8 mouse cellular contexts compared by ENCODE assay signal in the genomic region with DNA sequence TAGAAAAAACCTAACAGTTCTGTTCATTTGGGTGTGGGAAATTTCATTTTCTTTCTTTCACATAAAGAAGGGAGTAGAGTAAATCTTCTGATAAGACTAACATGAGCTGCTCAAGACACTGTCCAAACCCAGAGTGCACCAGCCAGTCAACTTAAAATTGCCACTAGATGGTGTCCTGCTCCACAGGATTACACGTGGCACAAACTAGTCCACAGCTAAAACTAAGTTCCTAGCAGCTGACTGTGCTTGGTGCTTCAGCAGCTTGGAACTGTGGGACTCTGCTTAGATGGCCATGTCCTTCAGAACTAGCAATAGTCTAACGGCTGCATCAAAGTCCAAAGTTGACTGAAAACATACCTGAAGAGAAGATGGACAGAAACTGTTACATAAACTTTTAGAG. TPM values are rescaled to one million over a fixed set of nuclear protein-coding genes. Genes with fewer than 3 reads are reported as not detected.
DNase-seq lines count a peak whose midpoint lies in the region; ATAC-seq and TF ChIP-seq lines count a peak whose summit lies in the region.

No protein-coding gene starts in this region.

- no peak overlapping the region for H3K4me2 ChIP-seq in heart, embryonic 11.5 days
- no peak overlapping the region for H3K4me2 ChIP-seq in kidney, embryonic 16.5 days (replicated peaks; ENCODE audit: low read depth, low read length)
- no peak overlapping the region for H3K4me2 ChIP-seq in liver, embryonic 12.5 days

- TF ChIP-seq POLR2A in bone marrow, adult 2 months (IDR thresholded peaks at IDR 0.05; ENCODE audit: borderline replicate concordance, control insufficient read depth, low read depth, low read length) = no peak
- no peak for TF ChIP-seq POLR2A in embryonic fibroblast, embryonic 13.5 days (IDR thresholded peaks at IDR 0.05; ENCODE audit: low read depth, low read length)

- peak; percentile 61; the same call in 1 of the 2 replicates for TF ChIP-seq CTCF in bone marrow, adult 2 months (IDR thresholded peaks at IDR 0.05; ENCODE audit: control insufficient read depth, insufficient read depth, low read length)
- TF ChIP-seq CTCF in embryonic fibroblast, embryonic 13.5 days (IDR thresholded peaks at IDR 0.05; ENCODE audit: borderline replicate concordance, insufficient read depth, low read length) = peak; percentile 56; the same call in 1 of the 2 replicates

- 27% methylated on average over 2 of the region's 2 CpGs for WGBS in bone marrow, adult 2 months
- WGBS in heart, embryonic 11.5 days (ENCODE audit: insufficient replicate concordance) = 31% methylated on average over 2 of the region's 2 CpGs
- WGBS in kidney, embryonic 16.5 days = 37% methylated on average over 2 of the region's 2 CpGs
- WGBS in liver, embryonic 12.5 days (ENCODE audit: insufficient replicate concordance) = 24% methylated on average over 2 of the region's 2 CpGs

- no peak overlapping the region for H3K4me3 ChIP-seq in bone marrow, adult 2 months (replicated peaks; ENCODE audit: control insufficient read depth, low read depth, low read length)
- H3K4me3 ChIP-seq in embryonic fibroblast, embryonic 13.5 days (ENCODE audit: insufficient read depth, low read length) = no peak overlapping the region
- no peak overlapping the region for H3K4me3 ChIP-seq in heart, embryonic 11.5 days (ENCODE audit: low read depth, low read length)
- no peak overlapping the region for H3K4me3 ChIP-seq in kidney, embryonic 16.5 days (ENCODE audit: low read length)
- H3K4me3 ChIP-seq in liver, embryonic 12.5 days = no peak overlapping the region

- H3K27me3 ChIP-seq in heart, embryonic 11.5 days (ENCODE audit: control insufficient read depth, insufficient read depth, low read length) = no peaks in the 10 kb centered on the region
- no peaks in the 10 kb centered on the region for H3K27me3 ChIP-seq in kidney, embryonic 16.5 days (ENCODE audit: insufficient read depth, low read length)
- no peaks in the 10 kb centered on the region for H3K27me3 ChIP-seq in liver, embryonic 12.5 days (replicated peaks)

- no peak overlapping the region for H3K27ac ChIP-seq in bone marrow, adult 2 months (ENCODE audit: control insufficient read depth, insufficient read depth, low read depth, low read length, poor library complexity)
- H3K27ac ChIP-seq in embryonic fibroblast, embryonic 13.5 days (ENCODE audit: insufficient read depth, low read length) = no peak overlapping the region
- H3K27ac ChIP-seq in heart, embryonic 11.5 days (ENCODE audit: low read depth, low read length) = no peak overlapping the region
- no peak overlapping the region for H3K27ac ChIP-seq in kidney, embryonic 16.5 days (ENCODE audit: low read length)
- no peak overlapping the region for H3K27ac ChIP-seq in liver, embryonic 12.5 days

- no peak overlapping the region for H3K9ac ChIP-seq in heart, embryonic 11.5 days (ENCODE audit: low read depth, low read length)
- no peak overlapping the region for H3K9ac ChIP-seq in kidney, embryonic 16.5 days (replicated peaks; ENCODE audit: low read length)
- no peak overlapping the region for H3K9ac ChIP-seq in liver, embryonic 12.5 days

- H3K9me3 ChIP-seq in heart, embryonic 11.5 days (replicated peaks; ENCODE audit: control insufficient read depth, low read length) = no peaks in the 10 kb centered on the region
- H3K9me3 ChIP-seq in kidney, embryonic 16.5 days (ENCODE audit: low read length) = no peaks in the 10 kb centered on the region
- H3K9me3 ChIP-seq in liver, embryonic 12.5 days (replicated peaks) = no peaks in the 10 kb centered on the region

- peak; percentile 95 for ATAC-seq in CD4-positive, CD25-positive, alpha-beta regulatory T cell, adult 4 months
- ATAC-seq in heart, embryonic 11.5 days (replicated peaks; ENCODE audit: insufficient number of reproducible peaks, low FRiP score, low TSS enrichment) = peak; percentile 67; the same call in 1 of the 2 replicates
- ATAC-seq in kidney, embryonic 16.5 days (ENCODE audit: low FRiP score, low TSS enrichment) = peak; percentile 83
- ATAC-seq in liver, embryonic 12.5 days = peak; percentile 65

- DNase-seq in neural tube, embryonic 10.5 days (ENCODE audit: extremely low spot score, low spot score) = peak; percentile 20
- peak; percentile 72 for DNase-seq in telencephalon, adult 2 months (ENCODE audit: low read depth, low spot score)

- no peaks in the 10 kb centered on the region; the same call in 1 of the 2 replicates for H3K4me1 ChIP-seq in bone marrow, adult 2 months (ENCODE audit: control insufficient read depth, insufficient read depth, low read length)
- H3K4me1 ChIP-seq in embryonic fibroblast, embryonic 13.5 days (ENCODE audit: control insufficient read depth, insufficient read depth, low read length) = peaks cover 9% of the 10 kb centered on the region
- H3K4me1 ChIP-seq in heart, embryonic 11.5 days (ENCODE audit: control insufficient read depth, insufficient read depth, low read length) = peaks cover 17% of the 10 kb centered on the region
- no peaks in the 10 kb centered on the region for H3K4me1 ChIP-seq in kidney, embryonic 16.5 days (ENCODE audit: insufficient read depth, low read length)
- no peaks in the 10 kb centered on the region for H3K4me1 ChIP-seq in liver, embryonic 12.5 days

- H3K36me3 ChIP-seq in heart, embryonic 11.5 days (ENCODE audit: control insufficient read depth, insufficient read depth, low read length) = peaks cover 4% of the 10 kb centered on the region; the same call in 1 of the 2 replicates
- H3K36me3 ChIP-seq in kidney, embryonic 16.5 days (ENCODE audit: insufficient read depth, low read length) = 0 out of 2 replicates have a peak, but pooled peaks cover 5% of the 10 kb centered on the region
- H3K36me3 ChIP-seq in liver, embryonic 12.5 days = peaks cover 31% of the 10 kb centered on the region

RNA-seq across cellular contexts. Expression of a gene that starts 34.0 kb away (rescaled TPM):
- polyA plus RNA-seq in CD4-positive, CD25-positive, alpha-beta regulatory T cell, adult 4 months (2017; shearing (Covaris generic)) = not detected
- polyA plus RNA-seq in bone marrow, adult 2 months (2011; ENCODE audit: insufficient read depth, insufficient read length, low replicate concordance, missing spikeins) = not detected in 2 replicates
- not detected in 2 replicates for polyA plus RNA-seq in embryonic fibroblast, embryonic 13.5 days (2011; ENCODE audit: insufficient read length, low read depth, missing spikeins)
- 0.30 and 0.34 TPM in 2 replicates for polyA plus RNA-seq in heart, embryonic 11.5 days (2014; fragmentation: Nextera tagmentation; extraction: Ambion mirVana)
- 0.42 and 0.55 TPM in 2 replicates for polyA plus RNA-seq in kidney, embryonic 16.5 days (2015; fragmentation: Nextera tagmentation; extraction: Ambion mirVana)
- 0.02 and 0.20 TPM in 2 replicates for polyA plus RNA-seq in liver, embryonic 12.5 days (2016; fragmentation: Nextera tagmentation; extraction: Ambion mirVana)

RNA-seq across cellular contexts. Expression of a gene that starts 49.5 kb away (rescaled TPM):
- polyA plus RNA-seq in CD4-positive, CD25-positive, alpha-beta regulatory T cell, adult 4 months (2017; shearing (Covaris generic)) = 10 to 100 TPM in 1 of 2 experiments, 1 to 10 TPM in 1; 6.5 to 15.7 TPM
- polyA plus RNA-seq in bone marrow, adult 2 months (2011; ENCODE audit: insufficient read depth, insufficient read length, low replicate concordance, missing spikeins) = 8.7 and 8.8 TPM in 2 replicates
- polyA plus RNA-seq in embryonic fibroblast, embryonic 13.5 days (2011; ENCODE audit: insufficient read length, low read depth, missing spikeins) = 65.7 and 66.5 TPM in 2 replicates
- 48.1 and 61.9 TPM in 2 replicates for polyA plus RNA-seq in heart, embryonic 11.5 days (2014; fragmentation: Nextera tagmentation; extraction: Ambion mirVana)
- 11.4 and 12.1 TPM in 2 replicates for polyA plus RNA-seq in kidney, embryonic 16.5 days (2015; fragmentation: Nextera tagmentation; extraction: Ambion mirVana)
- polyA plus RNA-seq in liver, embryonic 12.5 days (2016; fragmentation: Nextera tagmentation; extraction: Ambion mirVana) = 14.0 and 15.1 TPM in 2 replicates
